Mouse (Mus musculus) C2C12 (cell line): ENCODE results near the gene Pard3.

Experiments used
- CTCF ChIP-seq: IDR thresholded peaks from one replicate; pipeline ENCODE4 v1.5.1; 2011; ENCODE audit not compliant: control insufficient read depth, insufficient read depth, insufficient read length
- FOSL1 ChIP-seq: IDR thresholded peaks from one replicate; pipeline ENCODE4 v1.8.0; 2011; ENCODE audit warnings: mild to moderate bottlenecking, low read length; ENCODE audit not compliant: poor library complexity, insufficient read depth, severe bottlenecking

DNA sequence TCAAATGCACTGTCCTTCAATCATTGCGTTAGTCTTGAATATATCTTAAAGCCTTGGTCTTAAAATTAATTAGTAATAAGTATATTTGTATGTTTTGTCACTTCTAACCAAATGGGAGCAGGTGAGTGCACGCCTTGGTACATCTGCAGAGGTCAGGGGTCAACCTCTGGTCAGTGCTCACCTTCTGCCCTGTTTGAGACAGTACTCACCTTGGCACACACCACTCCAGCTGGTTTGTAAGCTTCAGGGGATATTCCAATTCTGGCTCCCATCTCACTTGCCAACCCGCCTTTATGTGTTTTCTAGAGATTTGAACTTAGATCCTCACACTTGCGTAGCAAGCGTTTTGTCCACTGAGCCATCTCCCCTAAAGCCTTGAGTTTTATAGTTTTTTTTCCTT, 105.7 kb downstream of the Pard3 start:
- TF ChIP-seq CTCF (no peak), FOSL1 (no peak)
